Mouse (Mus musculus) MEL (cell line): ENCODE measurements around the gene Pdrg1. TPM values are rescaled to one million over a fixed set of nuclear protein-coding genes. Genes with fewer than 3 reads are reported as not detected.

ENCODE experiments used
- DNase-seq: peaks from one replicate; pipeline ENCODE4 v3.0.0; 2011; ENCODE audit warnings: low read depth, low spot score
- H3K27ac ChIP-seq: 2 replicates; pipeline ENCODE4 v1.5.1; 2012; ENCODE audit warnings: low read depth, mild to moderate bottlenecking, control low read depth, low read length, moderate library complexity; ENCODE audit not compliant: control insufficient read depth
- H3K27me3 ChIP-seq, 2 experiments: fragments of 150-350 bp in 1 of 2; sonication (generic) in 1 of 2; 2 replicates each; pipeline ENCODE4 v1.6.1; 2012; ENCODE audit warnings: low read length in 2 of 2, mild to moderate bottlenecking in 2 of 2, improper control_type of control experiment in 1 of 2, moderate library complexity in 1 of 2; ENCODE audit not compliant: insufficient read depth in 2 of 2, control insufficient read depth in 1 of 2
- H3K36me3 ChIP-seq, 2 experiments: 2 replicates each; pipeline ENCODE4 v1.6.1; 2012 to 2014; ENCODE audit warnings: low read length in 2 of 2, improper control_type of control experiment in 1 of 2, inconsistent platforms in 1 of 2, mild to moderate bottlenecking in 1 of 2; ENCODE audit not compliant: insufficient read depth in 2 of 2, control insufficient read depth in 1 of 2
- H3K4me1 ChIP-seq, 2 experiments: fragments of 150-350 bp in 1 of 2; sonication (generic) in 1 of 2; 2 replicates each; pipeline ENCODE4 v1.6.1; 2012; ENCODE audit warnings: low read length in 2 of 2, improper control_type of control experiment in 1 of 2, mild to moderate bottlenecking in 1 of 2; ENCODE audit not compliant: insufficient read depth in 2 of 2, control insufficient read depth in 1 of 2
- H3K4me3 ChIP-seq, 2 experiments: fragments of 150-350 bp in 1 of 2; sonication (generic) in 1 of 2; 2 replicates each; pipeline ENCODE4 v1.5.1; 2012; ENCODE audit warnings: low read depth in 2 of 2, low read length in 2 of 2, mild to moderate bottlenecking in 2 of 2, moderate library complexity in 2 of 2, control low read depth in 1 of 2, improper control_type of control experiment in 1 of 2; ENCODE audit not compliant: control insufficient read depth in 1 of 2, insufficient read depth in 1 of 2
- H3K79me2 ChIP-seq: 2 replicates; pipeline ENCODE4 v1.6.1; 2012; ENCODE audit warnings: mild to moderate bottlenecking, low read length, moderate library complexity; ENCODE audit not compliant: control insufficient read depth, poor library complexity, insufficient read depth
- H3K9ac ChIP-seq: 2 replicates; pipeline ENCODE4 v1.6.1; 2012; ENCODE audit warnings: low read depth, mild to moderate bottlenecking, control low read depth, low read length, moderate library complexity; ENCODE audit not compliant: control insufficient read depth, poor library complexity, severe bottlenecking
- H3K9me3 ChIP-seq: fragments of 150-350 bp; sonication (generic); replicated peaks from 2 replicates; pipeline ENCODE4 v1.6.1; 2012; ENCODE audit warnings: mild to moderate bottlenecking, low read length, improper control_type of control experiment, moderate library complexity; ENCODE audit not compliant: insufficient read depth
- BHLHE40 ChIP-seq: IDR thresholded peaks from 2 replicates; pipeline ENCODE4 v1.6.1; 2012; ENCODE audit warnings: low read depth, mild to moderate bottlenecking, inconsistent platforms, low read length, improper control_type of control experiment, borderline replicate concordance
- CHD1 ChIP-seq: IDR thresholded peaks from 2 replicates; pipeline ENCODE4 v1.6.1; 2012; ENCODE audit warnings: low read depth, mild to moderate bottlenecking, inconsistent platforms, low read length, improper control_type of control experiment
- CHD2 ChIP-seq: IDR thresholded peaks from 2 replicates; pipeline ENCODE4 v1.6.1; 2011; ENCODE audit warnings: low read length, improper control_type of control experiment
- ELF1 ChIP-seq: IDR thresholded peaks from 2 replicates; pipeline ENCODE4 v1.6.1; 2014; ENCODE audit warnings: low read depth, mild to moderate bottlenecking, inconsistent platforms, low read length, improper control_type of control experiment, moderate library complexity
- EP300 ChIP-seq, 2 experiments: IDR thresholded peaks; 2 replicates each; pipeline ENCODE4 v1.6.1; 2011; ENCODE audit warnings: improper control_type of control experiment in 2 of 2, low read length in 2 of 2, low read depth in 1 of 2, mild to moderate bottlenecking in 1 of 2
- ETS1 ChIP-seq: IDR thresholded peaks from 2 replicates; pipeline ENCODE4 v1.6.1; 2012; ENCODE audit warnings: low read depth, mild to moderate bottlenecking, inconsistent platforms, low read length, improper control_type of control experiment, moderate library complexity
- HCFC1 ChIP-seq: IDR thresholded peaks from 2 replicates; pipeline ENCODE4 v1.6.1; 2012; ENCODE audit warnings: low read depth, mild to moderate bottlenecking, inconsistent platforms, low read length, improper control_type of control experiment, moderate library complexity
- JUND ChIP-seq: IDR thresholded peaks from 2 replicates; pipeline ENCODE4 v1.6.1; 2011; ENCODE audit warnings: low read depth, mild to moderate bottlenecking, improper control_type of control experiment, low read length
- KAT2A ChIP-seq: conservative IDR thresholded peaks from 2 replicates; pipeline ENCODE4 v1.6.1; 2012; ENCODE audit warnings: low read depth, low read length, improper control_type of control experiment, inconsistent platforms
- MAFK ChIP-seq: IDR thresholded peaks from 2 replicates; pipeline ENCODE4 v1.6.1; 2011; ENCODE audit warnings: low read depth, mild to moderate bottlenecking, low read length, improper control_type of control experiment, borderline replicate concordance
- MAX ChIP-seq: IDR thresholded peaks from 2 replicates; pipeline ENCODE4 v1.6.1; 2011; ENCODE audit warnings: low read length, improper control_type of control experiment
- MAZ ChIP-seq: IDR thresholded peaks from 2 replicates; pipeline ENCODE4 v1.6.1; 2012; ENCODE audit warnings: low read depth, mild to moderate bottlenecking, inconsistent platforms, low read length, improper control_type of control experiment
- MEF2A ChIP-seq: IDR thresholded peaks from 2 replicates; pipeline ENCODE4 v1.6.1; 2014; ENCODE audit warnings: low read depth, mild to moderate bottlenecking, inconsistent platforms, low read length, improper control_type of control experiment; ENCODE audit not compliant: poor library complexity, insufficient replicate concordance, severe bottlenecking; ENCODE audit errors: extremely low read depth
- MYC ChIP-seq: IDR thresholded peaks from 2 replicates; pipeline ENCODE4 v1.6.1; 2011; ENCODE audit warnings: low read depth, mild to moderate bottlenecking, low read length, improper control_type of control experiment, moderate library complexity
- NELFE ChIP-seq: IDR thresholded peaks from 2 replicates; pipeline ENCODE4 v1.6.1; 2011; ENCODE audit warnings: low read depth, low read length, improper control_type of control experiment
- NRF1 ChIP-seq: IDR thresholded peaks from 2 replicates; pipeline ENCODE4 v1.6.1; 2014; ENCODE audit warnings: low read depth, mild to moderate bottlenecking, inconsistent platforms, low read length, improper control_type of control experiment, moderate library complexity; ENCODE audit not compliant: poor library complexity, insufficient read depth, severe bottlenecking
- POLR2A ChIP-seq, 2 experiments: IDR thresholded peaks; 2 replicates each; pipeline ENCODE4 v1.6.1; 2011 to 2012; ENCODE audit warnings: low read length in 2 of 2, mild to moderate bottlenecking in 2 of 2, control low read depth in 1 of 2, improper control_type of control experiment in 1 of 2, low read depth in 1 of 2, moderate library complexity in 1 of 2; ENCODE audit not compliant: control insufficient read depth in 1 of 2, insufficient read depth in 1 of 2, poor library complexity in 1 of 2
- POLR2AphosphoS2 ChIP-seq: IDR thresholded peaks from 2 replicates; pipeline ENCODE4 v1.6.1; 2011; ENCODE audit warnings: low read length, improper control_type of control experiment
- POLR2AphosphoS5 ChIP-seq: IDR thresholded peaks from 2 replicates; pipeline ENCODE4 v1.6.1; 2012; ENCODE audit warnings: low read depth, borderline replicate concordance, mild to moderate bottlenecking, inconsistent platforms, low read length, moderate library complexity, mixed read lengths
- RAD21 ChIP-seq: IDR thresholded peaks from 2 replicates; pipeline ENCODE4 v1.6.1; 2011; ENCODE audit warnings: mild to moderate bottlenecking, low read depth, low read length, improper control_type of control experiment
- TBP ChIP-seq: IDR thresholded peaks from 2 replicates; pipeline ENCODE4 v1.8.0; 2011; ENCODE audit warnings: low read depth, low read length, improper control_type of control experiment
- TCF12 ChIP-seq: IDR thresholded peaks from 2 replicates; pipeline ENCODE4 v1.6.1; 2014; ENCODE audit warnings: low read depth, mild to moderate bottlenecking, inconsistent platforms, low read length, improper control_type of control experiment, moderate library complexity
- USF1 ChIP-seq: IDR thresholded peaks from 2 replicates; pipeline ENCODE4 v1.6.1; 2014; ENCODE audit warnings: low read depth, mild to moderate bottlenecking, inconsistent platforms, low read length, improper control_type of control experiment, moderate library complexity
- ZKSCAN1 ChIP-seq: IDR thresholded peaks from 2 replicates; pipeline ENCODE4 v1.6.1; 2012; ENCODE audit warnings: low read depth, mild to moderate bottlenecking, inconsistent platforms, low read length, improper control_type of control experiment, moderate library complexity
- ZNF384 ChIP-seq: IDR thresholded peaks from 2 replicates; pipeline ENCODE4 v1.6.1; 2012; ENCODE audit warnings: low read depth, mild to moderate bottlenecking, inconsistent platforms, low read length, improper control_type of control experiment
- polyA plus RNA-seq, 2 experiments: library from polyadenylated mRNA; stranded (reverse) in 1 of 2; unstranded in 1 of 2; fragments of >175 nt in 1 of 2; fragments of >200 nt in 1 of 2; gene quantifications; 2 replicates each; pipeline versions ENCODE4 v1.2.1 to v1.2.4; 2012; ENCODE audit warnings: low replicate concordance in 2 of 2, low read depth in 1 of 2; ENCODE audit not compliant: insufficient read length in 2 of 2, insufficient read depth in 1 of 2, missing spikeins in 1 of 2
- total RNA-seq: library from RNA; depleted of rRNA; stranded (reverse); fragments of 300-350 nt; gene quantifications from 2 replicates; pipeline ENCODE4 v1.2.3, GENCODE M21; 2012

Gene Pdrg1
- total and polyA plus RNA-seq, 3 experiments = 62.2 to 67.2 TPM; not detected in 1

GRCm38 (mm10) chr2:153016786-153017185, 1.6 kb upstream of the Pdrg1 start:
- TF ChIP-seq JUND (no peak), MAZ (no peak), ETS1 (no peak), KAT2A (no peak), MAX (no peak), MYC (no peak), POLR2AphosphoS2 (no peak), POLR2AphosphoS5 (no peak), EP300 (IDR thresholded peaks at IDR 0.05; ENCODE audit: low read depth in 1 of 2, low read length in 2 of 2) (no peak), USF1 (no peak), CHD1 (no peak), RAD21 (no peak), ZNF384 (no peak), NRF1 (no peak), ZKSCAN1 (no peak), NELFE (no peak), BHLHE40 (no peak), CHD2 (no peak)
- Histone ChIP-seq H3K4me1 (peaks cover 0 to 8% of the 10 kb centered on the region in 2 experiments; a peak in 2 of 4 replicates), H3K27ac (no peak overlapping the region), H3K9me3 (no peaks in the 10 kb centered on the region), H3K9ac (no peak overlapping the region), H3K27me3 (peaks cover 0 to 5% of the 10 kb centered on the region in 2 experiments), H3K79me2 (peaks cover 9% of the 10 kb centered on the region), H3K36me3 (peaks cover 2 to 8% of the 10 kb centered on the region in 2 experiments; a peak in 3 of 4 replicates), H3K4me3 (no peak overlapping the region)
- DNase-seq = no peak

- H3K27me3 ChIP-seq = peaks cover 0 to 5% of the 10 kb centered on the region in 2 experiments
These were observed 577 bp upstream of the Pdrg1 start for GRCm38 (mm10) chr2:153015804-153016203.

More at GRCm38 (mm10) chr2:153015804-153016203, 577 bp upstream of the Pdrg1 start:
- Histone ChIP-seq H3K36me3 (peaks cover 0 to 8% of the 10 kb centered on the region in 2 experiments; a peak in 3 of 4 replicates), H3K79me2 (peaks cover 9% of the 10 kb centered on the region), H3K4me3 (no peak overlapping the region), H3K9ac (no peak overlapping the region), H3K4me1 (no peaks in the 10 kb centered on the region), H3K9me3 (no peaks in the 10 kb centered on the region), H3K27ac (no peak overlapping the region)
- no peak for TF ChIP-seq TBP
- no peak for TF ChIP-seq POLR2AphosphoS2
- TF ChIP-seq MEF2A = no peak
- no peak for TF ChIP-seq POLR2A (IDR thresholded peaks at IDR 0.05; ENCODE audit: control insufficient read depth in 1 of 2, insufficient read depth in 1 of 2, low read depth in 1 of 2, low read length in 2 of 2, poor library complexity in 1 of 2)
- TF ChIP-seq HCFC1 = no peak
- no peak for TF ChIP-seq MAFK
- no peak for TF ChIP-seq ELF1
- no peak for TF ChIP-seq JUND
- no peak for TF ChIP-seq TCF12
- TF ChIP-seq CHD1 = no peak
- DNase-seq = no peak
